Mouse (Mus musculus) midbrain, embryonic 10.5 days (tissue): ENCODE data around the gene Sox5. TPM values are rescaled to one million over a fixed set of nuclear protein-coding genes. Genes with fewer than 3 reads are reported as not detected.
A peak's percentile ranks its signal among the peaks of the same experiment; 100 is the strongest.

Source experiments
- DNase-seq: peaks from one replicate; pipeline ENCODE4 v3.0.0-alpha.2; 2017; ENCODE audit warnings: low spot score
- H3K27ac ChIP-seq: fragments of 300-500 bp; sonication (generic); replicated peaks from 2 replicates; pipeline ENCODE4 v1.5.1; 2016; ENCODE audit warnings: mild to moderate bottlenecking
- H3K27me3 ChIP-seq: fragments of 300-500 bp; sonication (generic); 2 replicates; pipeline ENCODE4 v1.6.1; 2016; ENCODE audit warnings: low read depth, mild to moderate bottlenecking; ENCODE audit not compliant: poor library complexity, severe bottlenecking
- H3K36me3 ChIP-seq: fragments of 300-500 bp; sonication (generic); 2 replicates; pipeline ENCODE4 v1.6.1; 2016; ENCODE audit warnings: mild to moderate bottlenecking, moderate library complexity
- H3K4me1 ChIP-seq: fragments of 300-500 bp; sonication (generic); 2 replicates; pipeline ENCODE4 v1.6.1; 2016
- H3K4me3 ChIP-seq: fragments of 300-500 bp; sonication (generic); 2 replicates; pipeline ENCODE4 v1.5.1; 2016; ENCODE audit warnings: mild to moderate bottlenecking, moderate library complexity
- H3K9me3 ChIP-seq: fragments of 300-500 bp; sonication (generic); replicated peaks from 2 replicates; pipeline ENCODE4 v1.6.1; 2016; ENCODE audit warnings: mild to moderate bottlenecking
- WGBS: fragments of 180-500 bp; shearing (Covaris S2); methylation state at CpG from one replicate; pipeline ENCODE4 v1.1.7; 2016; 5-methylcytosine and 5-hydroxymethylcytosine counted together
- polyA plus RNA-seq: library from polyadenylated mRNA; unstranded; fragments of >200 nt; fragmentation: Nextera tagmentation; extraction: Ambion mirVana; gene quantifications from 2 replicates; pipeline ENCODE4 v1.2.1, GENCODE M21; 2016

The Sox5 gene
- polyA plus RNA-seq, 1 experiment from 2014 or later: 28.2 TPM

DNA sequence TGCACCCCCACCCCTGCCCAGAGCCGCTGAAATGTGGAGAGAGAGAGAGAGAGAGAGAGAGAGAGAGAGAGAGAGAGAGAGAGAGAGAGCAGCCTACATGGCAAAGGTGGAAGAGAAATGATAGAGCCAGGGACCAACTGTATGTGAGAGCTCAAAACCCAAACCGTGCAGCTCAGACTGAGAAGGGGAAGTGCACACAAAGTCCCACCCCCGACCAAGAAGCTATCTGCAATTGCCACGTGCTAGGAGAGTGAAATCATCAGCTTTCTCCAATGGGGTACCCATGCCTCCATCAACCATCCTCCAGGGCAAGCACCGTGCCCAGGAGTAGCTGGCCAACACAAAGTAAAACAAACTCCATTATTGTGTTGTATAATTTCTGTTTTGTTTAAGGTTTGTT is 220.1 kb downstream of the Sox5 start:
- DNase-seq: no peak
- no peak overlapping the region for H3K27ac ChIP-seq
- peaks cover 13% of the 10 kb centered on the region; the same call in 1 of the 2 replicates for H3K9me3 ChIP-seq
- WGBS: 78% methylated on average over 5 of the region's 5 CpGs
- H3K36me3 ChIP-seq: no peaks in the 10 kb centered on the region
- H3K4me3 ChIP-seq: no peak overlapping the region
- no peaks in the 10 kb centered on the region for H3K27me3 ChIP-seq
- H3K4me1 ChIP-seq: peaks cover 25% of the 10 kb centered on the region

DNA sequence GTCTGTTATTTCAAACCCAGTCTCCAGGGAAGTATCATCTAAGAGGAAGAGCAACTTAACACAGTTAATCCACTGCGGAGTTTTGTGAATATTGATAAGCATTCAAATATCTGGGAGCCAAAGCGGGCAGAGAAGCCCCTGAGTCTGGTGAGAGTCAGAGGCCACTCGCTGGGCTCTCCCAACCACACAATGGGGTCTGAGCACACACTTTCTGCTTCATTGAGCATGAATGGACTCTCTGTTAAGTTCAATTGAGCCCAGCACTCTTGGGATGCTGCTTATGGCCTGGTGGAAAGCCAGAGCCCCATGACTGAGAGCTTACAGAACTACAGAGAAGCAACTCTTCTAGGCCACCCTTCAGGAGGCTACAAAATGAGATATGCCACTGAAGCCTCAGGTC is 221.6 kb downstream of the Sox5 start:
- Histone ChIP-seq H3K4me3 (no peak overlapping the region), H3K36me3 (no peaks in the 10 kb centered on the region), H3K27ac (peak overlapping the region; percentile 61), H3K27me3 (no peaks in the 10 kb centered on the region), H3K9me3 (peaks cover 13% of the 10 kb centered on the region; the same call in 1 of the 2 replicates), H3K4me1 (peaks cover 25% of the 10 kb centered on the region)
- 21% methylated on average over 3 of the region's 3 CpGs for WGBS
- peak; percentile 51 for DNase-seq

DNA sequence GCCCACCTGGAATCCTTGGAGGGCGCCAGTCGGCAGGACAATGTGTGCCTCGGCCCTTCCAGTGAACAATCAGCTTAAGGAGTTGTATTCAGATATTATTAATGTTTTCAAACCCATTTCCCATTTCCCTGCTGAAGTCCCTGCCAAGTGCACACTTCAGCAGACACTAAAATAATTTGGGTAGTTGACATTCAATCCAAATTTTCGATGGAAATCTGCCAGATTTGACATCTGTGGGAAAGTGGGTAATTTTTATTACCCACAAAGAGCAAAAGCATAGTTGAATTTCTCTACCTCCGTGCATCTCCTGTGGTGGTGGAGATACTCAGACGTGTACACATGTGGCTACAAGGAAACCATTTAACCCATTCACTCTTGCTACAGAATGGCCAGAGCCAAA is 228.3 kb downstream of the Sox5 start:
- 69% methylated on average over 6 of the region's 6 CpGs for WGBS
- DNase-seq: no peak
- H3K4me3 ChIP-seq: no peak overlapping the region
- no peaks in the 10 kb centered on the region for H3K36me3 ChIP-seq
- H3K27me3 ChIP-seq: no peaks in the 10 kb centered on the region
- peaks cover 16% of the 10 kb centered on the region for H3K4me1 ChIP-seq
- no peak overlapping the region for H3K27ac ChIP-seq
- H3K9me3 ChIP-seq: no peaks in the 10 kb centered on the region

DNA sequence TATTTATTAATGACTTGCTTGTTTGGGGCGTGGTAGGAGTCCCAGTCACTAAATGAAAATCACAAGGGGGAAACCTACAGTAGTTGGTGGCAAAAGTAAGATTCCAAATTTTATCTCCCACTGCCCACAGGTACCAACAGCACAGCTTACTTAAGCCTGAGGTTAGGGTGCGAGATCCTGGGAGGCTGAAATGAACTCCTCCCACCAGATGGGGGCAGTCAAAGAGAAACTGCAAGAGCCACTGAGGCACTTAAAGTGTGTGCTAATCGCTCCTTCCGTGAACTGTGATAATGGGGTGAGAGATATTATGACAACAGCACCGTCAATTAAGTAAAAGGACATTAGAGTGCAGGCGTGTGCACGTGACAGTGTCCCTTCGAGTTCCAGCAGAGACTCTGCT is 232.8 kb downstream of the Sox5 start:
- no peak overlapping the region for H3K27ac ChIP-seq
- H3K36me3 ChIP-seq: no peaks in the 10 kb centered on the region
- WGBS: 95% methylated on average over 8 of the region's 8 CpGs
- no peaks in the 10 kb centered on the region for H3K27me3 ChIP-seq
- H3K4me3 ChIP-seq: no peak overlapping the region
- H3K4me1 ChIP-seq: peaks cover 8% of the 10 kb centered on the region; the same call in 1 of the 2 replicates
- no peak for DNase-seq
- H3K9me3 ChIP-seq: peaks cover 3% of the 10 kb centered on the region; the same call in 1 of the 2 replicates

DNA sequence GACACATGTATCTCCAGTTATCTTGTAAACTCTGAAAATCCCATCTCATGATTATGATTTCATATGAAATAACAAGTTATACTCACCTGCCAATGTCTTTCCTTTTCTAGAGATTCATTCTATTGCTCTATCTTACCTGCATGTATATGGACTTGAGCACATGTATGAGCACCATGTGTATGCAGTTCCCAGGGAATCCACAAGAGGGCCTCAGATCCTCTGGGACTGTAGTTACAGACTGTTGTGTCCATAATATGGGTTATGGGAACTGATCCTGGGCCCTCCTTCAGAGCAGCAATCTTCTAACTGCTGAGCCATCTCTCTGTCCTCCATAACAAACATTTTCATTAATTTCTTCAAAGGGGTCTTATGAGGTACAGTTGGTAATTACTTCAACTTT is 234.6 kb downstream of the Sox5 start:
- H3K27me3 ChIP-seq: no peaks in the 10 kb centered on the region
- H3K27ac ChIP-seq: no peak overlapping the region
- DNase-seq: no peak
- no peaks in the 10 kb centered on the region; the same call in 1 of the 2 replicates for H3K4me1 ChIP-seq
- H3K36me3 ChIP-seq: no peaks in the 10 kb centered on the region
- peaks cover 3% of the 10 kb centered on the region; the same call in 1 of the 2 replicates for H3K9me3 ChIP-seq
- H3K4me3 ChIP-seq: no peak overlapping the region

DNA sequence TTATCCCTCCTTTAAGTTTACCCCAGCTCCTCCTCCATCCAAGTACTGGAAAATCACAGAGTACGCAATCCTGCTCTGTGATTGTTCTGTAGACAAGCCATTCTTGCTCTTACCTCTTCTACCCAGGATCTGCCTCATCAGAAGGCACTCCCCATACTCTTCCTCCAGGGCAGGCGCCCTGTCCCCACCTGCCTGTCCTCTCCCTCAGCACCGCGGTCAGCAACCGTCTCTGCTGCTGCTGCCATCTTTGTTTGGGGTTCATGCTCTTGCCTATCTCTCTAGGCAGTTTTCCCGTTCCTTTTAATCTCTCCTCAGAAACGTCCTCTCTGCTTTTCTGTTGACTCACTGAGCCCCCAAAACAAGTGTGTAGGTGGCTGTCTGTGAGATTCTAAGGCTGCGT is 236.2 kb downstream of the Sox5 start:
- H3K27me3 ChIP-seq: no peaks in the 10 kb centered on the region
- no peak overlapping the region for H3K4me3 ChIP-seq
- no peak for DNase-seq
- no peaks in the 10 kb centered on the region; the same call in 1 of the 2 replicates for H3K4me1 ChIP-seq
- 91% methylated on average over 8 of the region's 8 CpGs for WGBS
- no peak overlapping the region for H3K27ac ChIP-seq
- no peaks in the 10 kb centered on the region for H3K36me3 ChIP-seq
- peaks cover 3% of the 10 kb centered on the region; the same call in 1 of the 2 replicates for H3K9me3 ChIP-seq

DNA sequence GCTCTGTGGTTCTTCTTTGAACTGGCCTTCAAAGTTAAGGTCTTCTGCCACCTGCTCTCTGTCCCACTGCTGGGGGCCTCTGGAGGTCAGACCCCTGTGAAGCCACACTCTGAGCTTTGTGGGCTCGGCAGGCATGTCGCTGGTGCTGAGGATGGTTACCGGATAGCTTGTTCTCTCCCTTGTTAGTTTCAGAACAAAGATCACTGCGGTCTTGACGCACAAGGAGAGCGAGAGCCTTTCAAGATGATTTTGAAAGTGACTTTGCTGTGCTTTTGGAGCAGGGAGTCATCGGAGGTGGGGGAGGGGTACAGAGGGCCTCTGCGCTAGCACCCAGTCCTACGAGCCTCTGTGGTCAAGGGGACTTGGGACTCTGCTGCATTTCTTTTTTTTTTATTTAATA is 240.5 kb downstream of the Sox5 start:
- Histone ChIP-seq H3K4me3 (no peak overlapping the region), H3K27me3 (no peaks in the 10 kb centered on the region)
- 90% methylated on average over 9 of the region's 9 CpGs for WGBS

DNA sequence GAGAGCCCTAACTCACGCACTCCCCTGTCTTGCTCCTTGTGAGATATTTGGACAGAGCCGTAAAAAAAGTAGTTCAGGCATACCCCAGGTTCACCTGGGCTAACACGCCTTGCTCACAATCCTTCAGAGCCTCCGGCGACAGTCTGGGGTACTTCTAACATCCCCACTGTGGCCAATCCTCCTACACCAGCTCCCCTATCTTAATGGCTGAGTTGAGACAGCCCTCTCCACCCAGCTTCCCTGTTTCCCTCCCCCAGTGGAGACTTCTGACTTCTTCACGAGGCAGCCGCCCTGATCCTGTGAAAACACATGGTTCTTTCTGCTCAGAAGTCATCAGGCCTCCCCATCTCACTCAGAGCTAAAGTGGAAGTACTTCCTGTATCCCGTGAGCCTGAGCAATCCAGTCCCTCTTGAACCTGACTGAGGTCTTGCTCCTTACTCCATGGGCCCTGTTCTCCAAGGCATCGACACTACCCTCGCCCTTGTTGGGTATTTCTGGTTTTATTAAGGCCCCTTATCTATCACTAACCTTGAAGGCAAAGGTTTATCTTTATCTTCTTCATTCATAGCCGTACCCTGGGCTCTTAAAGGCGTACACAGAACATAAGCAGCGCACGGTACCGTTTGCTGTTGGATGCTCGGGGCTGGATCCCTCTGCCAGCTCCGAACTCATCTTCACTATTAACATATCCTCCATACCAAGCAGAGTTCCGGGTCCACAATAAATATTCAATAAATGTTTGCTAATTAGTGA is 242.2 kb downstream of the Sox5 start:
- no peak for DNase-seq
- no peak overlapping the region for H3K27ac ChIP-seq
- no peak overlapping the region for H3K4me3 ChIP-seq
- no peaks in the 10 kb centered on the region; the same call in 1 of the 2 replicates for H3K36me3 ChIP-seq
- H3K4me1 ChIP-seq: no peaks in the 10 kb centered on the region; the same call in 1 of the 2 replicates
- H3K9me3 ChIP-seq: no peaks in the 10 kb centered on the region
- 91% methylated on average over 18 of the region's 18 CpGs for WGBS
- H3K27me3 ChIP-seq: no peaks in the 10 kb centered on the region

More for the DNA sequence above, 240.5 kb downstream of the Sox5 start:
- no peaks in the 10 kb centered on the region for H3K36me3 ChIP-seq
- no peaks in the 10 kb centered on the region for H3K9me3 ChIP-seq
- DNase-seq: no peak
- 0 out of 2 replicates have a peak overlapping the region, but pooled peaks have one; percentile 19 for H3K27ac ChIP-seq
- H3K4me1 ChIP-seq: no peaks in the 10 kb centered on the region; the same call in 1 of the 2 replicates

DNA sequence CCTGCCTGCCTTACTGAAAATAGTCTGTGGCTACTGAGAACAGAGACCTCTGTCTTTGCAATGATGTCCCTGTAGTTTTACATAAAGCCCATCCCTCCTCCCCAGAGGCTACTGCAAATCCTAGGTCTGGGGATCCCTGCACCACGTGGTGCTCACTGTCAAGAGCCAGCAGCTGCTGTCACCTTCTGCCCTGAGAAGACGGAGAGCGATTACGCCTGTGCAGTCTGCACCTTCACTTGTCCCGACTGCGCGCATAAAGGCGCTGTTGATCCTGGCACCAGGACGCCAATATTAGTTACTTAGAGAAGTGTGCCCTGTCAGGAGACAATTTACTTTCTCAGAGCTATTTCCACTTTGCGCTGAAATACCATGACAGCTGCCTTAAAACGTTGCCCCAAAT is 258.3 kb downstream of the Sox5 start:
- Histone ChIP-seq H3K4me3 (no peak overlapping the region), H3K4me1 (peaks cover 5% of the 10 kb centered on the region; the same call in 1 of the 2 replicates), H3K9me3 (no peaks in the 10 kb centered on the region), H3K36me3 (no peaks in the 10 kb centered on the region), H3K27ac (no peak overlapping the region), H3K27me3 (no peaks in the 10 kb centered on the region)
- DNase-seq: no peak
- WGBS: 77% methylated on average over 11 of the region's 11 CpGs

DNA sequence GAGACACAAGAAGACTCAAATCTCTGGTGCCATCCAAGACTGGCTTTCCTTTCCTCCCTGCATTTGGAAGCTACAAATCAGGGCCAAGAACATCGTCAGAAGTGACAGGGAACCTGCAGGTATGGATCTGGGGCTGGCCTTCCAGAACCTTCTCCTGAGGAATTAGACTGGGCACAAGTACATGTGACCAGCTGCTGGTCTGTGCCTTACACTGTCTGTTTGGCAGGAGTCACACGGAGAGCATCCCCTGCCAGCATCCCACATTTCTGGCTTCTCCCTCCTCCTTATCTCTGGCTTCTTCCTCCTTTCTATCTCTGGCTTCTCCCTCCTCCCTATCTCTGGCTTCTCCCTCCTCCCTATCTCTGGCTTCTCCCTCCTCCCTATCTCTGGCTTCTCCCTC is 263.0 kb downstream of the Sox5 start:
- Histone ChIP-seq H3K4me3 (no peak overlapping the region), H3K4me1 (peaks cover 7% of the 10 kb centered on the region; the same call in 1 of the 2 replicates), H3K27ac (no peak overlapping the region), H3K27me3 (no peaks in the 10 kb centered on the region), H3K9me3 (no peaks in the 10 kb centered on the region), H3K36me3 (no peaks in the 10 kb centered on the region)
- WGBS: 93% methylated on average over 2 of the region's 2 CpGs
- DNase-seq: no peak

DNA sequence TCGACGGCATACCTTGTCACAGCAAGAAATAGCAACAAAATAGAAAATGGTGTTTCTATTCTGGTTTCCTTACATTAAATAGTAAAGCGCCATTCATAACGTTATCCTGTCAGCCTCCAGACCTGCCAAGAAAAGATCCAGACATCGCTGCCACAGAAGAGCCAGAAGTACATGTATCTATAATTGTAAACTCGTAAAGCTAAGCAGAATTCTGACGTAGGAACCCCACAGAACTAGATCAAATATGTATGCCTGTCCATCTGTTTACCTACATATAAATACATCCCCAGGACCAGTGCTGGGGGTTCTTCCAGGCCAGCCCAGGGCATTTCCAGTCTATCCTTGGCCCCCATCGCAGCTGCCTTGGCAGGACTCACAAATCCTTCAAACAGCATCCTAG is 265.9 kb downstream of the Sox5 start:
- Histone ChIP-seq H3K27me3 (no peaks in the 10 kb centered on the region), H3K27ac (no peak overlapping the region), H3K4me1 (peaks cover 12% of the 10 kb centered on the region; the same call in 1 of the 2 replicates), H3K4me3 (no peak overlapping the region), H3K9me3 (no peaks in the 10 kb centered on the region), H3K36me3 (no peaks in the 10 kb centered on the region)
- WGBS: 93% methylated on average over 8 of the region's 8 CpGs
- DNase-seq: no peak

DNA sequence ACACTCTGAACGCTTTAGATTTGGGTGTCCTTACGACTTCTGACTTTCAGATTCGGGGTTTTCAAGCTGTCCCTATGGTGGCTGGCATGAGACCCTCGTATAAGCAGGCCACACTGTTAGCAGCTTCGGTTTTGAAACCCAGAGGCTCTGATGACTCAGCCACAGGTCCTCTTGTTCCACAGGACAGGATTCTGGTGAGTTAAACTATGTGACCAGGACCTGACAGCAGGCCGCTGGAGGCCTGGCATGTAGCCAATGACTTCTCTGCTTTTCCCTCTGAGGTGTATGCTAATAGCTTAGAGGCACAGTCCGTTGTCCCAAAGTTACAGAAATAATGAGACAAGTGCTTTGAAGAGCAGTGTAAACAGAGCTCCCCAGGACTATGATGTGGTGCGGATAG is 268.0 kb downstream of the Sox5 start:
- H3K27me3 ChIP-seq: no peaks in the 10 kb centered on the region
- DNase-seq: no peak
- H3K4me1 ChIP-seq: peaks cover 12% of the 10 kb centered on the region; the same call in 1 of the 2 replicates
- no peaks in the 10 kb centered on the region for H3K36me3 ChIP-seq
- no peak overlapping the region for H3K27ac ChIP-seq
- no peak overlapping the region for H3K4me3 ChIP-seq
- no peaks in the 10 kb centered on the region for H3K9me3 ChIP-seq
- WGBS: 83% methylated on average over 8 of the region's 8 CpGs

DNA sequence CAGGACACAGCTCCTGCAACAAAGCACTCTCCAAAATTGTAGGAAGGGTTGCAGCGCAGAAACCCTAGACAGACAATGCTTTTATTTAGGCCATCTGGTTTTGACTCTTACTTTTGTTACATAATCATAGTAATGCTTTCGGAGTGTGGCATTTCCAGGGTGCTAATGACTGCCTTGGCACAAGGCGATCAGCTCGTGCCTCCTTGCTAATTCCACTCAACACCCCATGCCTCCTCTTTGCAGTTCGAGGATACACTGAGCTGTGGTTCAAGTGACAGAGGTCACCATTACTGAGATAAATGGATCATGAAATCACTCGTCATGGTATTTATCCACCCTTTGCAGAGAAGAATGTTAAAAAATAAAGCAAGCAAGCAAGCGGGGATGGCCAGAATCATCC is 269.9 kb downstream of the Sox5 start:
- no peaks in the 10 kb centered on the region for H3K27me3 ChIP-seq
- WGBS: 85% methylated on average over 7 of the region's 7 CpGs
- H3K9me3 ChIP-seq: no peaks in the 10 kb centered on the region
- peaks cover 12% of the 10 kb centered on the region; the same call in 1 of the 2 replicates for H3K4me1 ChIP-seq
- no peak overlapping the region for H3K4me3 ChIP-seq
- no peaks in the 10 kb centered on the region for H3K36me3 ChIP-seq
- no peak overlapping the region for H3K27ac ChIP-seq
- DNase-seq: no peak
